Mouse (Mus musculus) MEL (cell line): ENCODE results near the gene Olfr1467.

Source experiments
- CHD2 ChIP-seq: IDR thresholded peaks from 2 replicates; pipeline ENCODE4 v1.6.1; 2011; ENCODE audit warnings: low read length, improper control_type of control experiment
- GATA1 ChIP-seq: IDR thresholded peaks from 2 replicates; pipeline ENCODE4 v1.6.1; 2011; ENCODE audit warnings: low read depth, low read length, improper control_type of control experiment
- POLR2A ChIP-seq, 2 experiments: IDR thresholded peaks; 2 replicates each; pipeline ENCODE4 v1.6.1; 2011 to 2012; ENCODE audit warnings: low read length in 2 of 2, mild to moderate bottlenecking in 2 of 2, control low read depth in 1 of 2, improper control_type of control experiment in 1 of 2, low read depth in 1 of 2, moderate library complexity in 1 of 2; ENCODE audit not compliant: control insufficient read depth in 1 of 2, insufficient read depth in 1 of 2, poor library complexity in 1 of 2
- POLR2AphosphoS2 ChIP-seq: IDR thresholded peaks from 2 replicates; pipeline ENCODE4 v1.6.1; 2011; ENCODE audit warnings: low read length, improper control_type of control experiment
- ZC3H11A ChIP-seq: IDR thresholded peaks from 2 replicates; pipeline ENCODE4 v1.6.1; 2012; ENCODE audit warnings: low read depth, mild to moderate bottlenecking, inconsistent platforms, low read length, improper control_type of control experiment

DNA sequence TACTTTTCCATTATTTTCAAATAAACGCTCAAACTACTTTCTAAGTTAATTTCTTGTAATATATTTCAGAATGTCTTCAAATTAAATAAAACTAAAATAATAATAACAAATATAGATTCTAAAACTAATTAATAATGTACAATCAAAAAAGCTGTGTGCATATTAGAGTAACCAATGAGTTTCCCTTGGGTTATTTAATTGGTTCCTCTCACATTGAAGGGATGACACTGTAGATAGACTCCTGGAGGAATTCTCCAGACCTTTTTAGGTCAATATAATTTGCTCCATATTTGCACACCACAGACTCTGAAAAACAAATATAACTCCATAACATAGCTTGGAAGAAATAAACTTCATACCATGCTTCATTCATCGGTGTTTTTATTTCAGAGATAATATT lies 23.5 kb upstream of the Olfr1467 start, which contains the start of gene Olfr1466:
- TF ChIP-seq CHD2 (no peak), POLR2AphosphoS2 (no peak), POLR2A (IDR thresholded peaks at IDR 0.05; ENCODE audit: control insufficient read depth in 1 of 2, insufficient read depth in 1 of 2, low read depth in 1 of 2, low read length in 2 of 2, poor library complexity in 1 of 2) (no peak), ZC3H11A (no peak), GATA1 (no peak)
